Mouse (Mus musculus) spleen, adult 2 months (tissue): Measurements from ENCODE around the gene Gpr150.

Experiments
- CTCF ChIP-seq: fragments of 200-500 bp; IDR thresholded peaks from 2 replicates; pipeline ENCODE4 v1.5.1; 2011; ENCODE audit warnings: mild to moderate bottlenecking, inconsistent platforms; ENCODE audit not compliant: insufficient read depth, insufficient read length, insufficient replicate concordance; ENCODE audit errors: extremely low read depth
- POLR2A ChIP-seq: fragments of 200-500 bp; IDR thresholded peaks from 2 replicates; pipeline ENCODE4 v1.6.1; 2011; ENCODE audit warnings: low read depth, low read length, inconsistent platforms

GRCm38 (mm10) chr13:76074323-76074722, 17.5 kb upstream of the Gpr150 start:
- TF ChIP-seq CTCF: no peak
- no peak for TF ChIP-seq POLR2A
